ENCODE assay signal across 7 mouse cellular contexts in genomic region chrX:48513166-48513807, GRCm38 (mm10). TPM values are rescaled to one million over a fixed set of nuclear protein-coding genes. Genes with fewer than 3 reads are reported as not detected.
DNase-seq lines count a peak whose midpoint lies in the region; ATAC-seq lines count a peak whose summit lies in the region.

Gene Aifm1 (minus strand): TSS chrX:48513563.

- H3K36me3 ChIP-seq in embryonic facial prominence, embryonic 12.5 days, result no peaks in the 10 kb centered on the region
- H3K36me3 ChIP-seq in limb, embryonic 11.5 days (ENCODE audit: control insufficient read depth, insufficient read depth, low read length), result no peaks in the 10 kb centered on the region
- no peaks in the 10 kb centered on the region for H3K36me3 ChIP-seq in midbrain, embryonic 14.5 days (ENCODE audit: control insufficient read depth, insufficient read depth, low read length)

- DNase-seq in adrenal gland, postnatal 25 days, result peak; percentile 90
- DNase-seq in heart, adult 11 months, result peak; percentile 100
- peak; percentile 89 for DNase-seq in kidney, adult 18-20 months
- peak; percentile 88 for DNase-seq in limb, embryonic 11.5 days (ENCODE audit: low spot score)
- peak; percentile 94 for DNase-seq in midbrain, embryonic 14.5 days
- DNase-seq in spleen, adult 18-20 months, result peak; percentile 81 to 85

- peak within 1 kb of the TSS; percentile 60 for H3K9ac ChIP-seq in embryonic facial prominence, embryonic 12.5 days
- peak within 1 kb of the TSS; percentile 60 for H3K9ac ChIP-seq in limb, embryonic 11.5 days (ENCODE audit: low read length)
- H3K9ac ChIP-seq in midbrain, embryonic 14.5 days (replicated peaks; ENCODE audit: low read length), result peak within 1 kb of the TSS; percentile 44; the same call in 1 of the 2 replicates

- peaks cover 5% of the 10 kb centered on the region; the same call in 1 of the 2 replicates for H3K4me1 ChIP-seq in embryonic facial prominence, embryonic 12.5 days
- no peaks in the 10 kb centered on the region for H3K4me1 ChIP-seq in limb, embryonic 11.5 days (ENCODE audit: control insufficient read depth, insufficient read depth, low read length)
- H3K4me1 ChIP-seq in midbrain, embryonic 14.5 days (ENCODE audit: control insufficient read depth, insufficient read depth, low read length), result peaks cover 6% of the 10 kb centered on the region; the same call in 1 of the 2 replicates

- peak; percentile 97 for ATAC-seq in embryonic facial prominence, embryonic 12.5 days (ENCODE audit: insufficient number of reproducible peaks, insufficient read depth, low FRiP score, low TSS enrichment)
- ATAC-seq in limb, embryonic 11.5 days (ENCODE audit: insufficient number of reproducible peaks, low FRiP score, low TSS enrichment, low read depth), result peak; percentile 98
- ATAC-seq in midbrain, embryonic 14.5 days (ENCODE audit: low FRiP score, low TSS enrichment), result peak; percentile 97

- H3K4me2 ChIP-seq in embryonic facial prominence, embryonic 12.5 days (replicated peaks), result peak within 1 kb of the TSS; percentile 53
- H3K4me2 ChIP-seq in limb, embryonic 11.5 days (ENCODE audit: low read depth, severe bottlenecking), result peak within 1 kb of the TSS; percentile 56
- peak within 1 kb of the TSS; percentile 59 for H3K4me2 ChIP-seq in midbrain, embryonic 14.5 days (ENCODE audit: low read length)

- H3K4me3 ChIP-seq in embryonic facial prominence, embryonic 12.5 days, result peak within 1 kb of the TSS; percentile 55
- H3K4me3 ChIP-seq in limb, embryonic 11.5 days (ENCODE audit: low read depth, low read length), result peak within 1 kb of the TSS; percentile 51
- H3K4me3 ChIP-seq in midbrain, embryonic 14.5 days (replicated peaks; ENCODE audit: low read depth, low read length), result peak within 1 kb of the TSS; percentile 48

- no peak within 1 kb of the TSS for H3K27ac ChIP-seq in embryonic facial prominence, embryonic 12.5 days
- no peak within 1 kb of the TSS for H3K27ac ChIP-seq in limb, embryonic 11.5 days (replicated peaks; ENCODE audit: low read depth, low read length)
- 0 out of 2 replicates have a peak within 1 kb of the TSS, but pooled peaks have one; percentile 45 for H3K27ac ChIP-seq in midbrain, embryonic 14.5 days (replicated peaks; ENCODE audit: low read depth, low read length)

- H3K9me3 ChIP-seq in embryonic facial prominence, embryonic 12.5 days, result no peaks in the 10 kb centered on the region
- no peaks in the 10 kb centered on the region for H3K9me3 ChIP-seq in limb, embryonic 11.5 days (ENCODE audit: control insufficient read depth, low read length)
- no peaks in the 10 kb centered on the region for H3K9me3 ChIP-seq in midbrain, embryonic 14.5 days (ENCODE audit: control insufficient read depth, low read length)

- no peaks in the 10 kb centered on the region for H3K27me3 ChIP-seq in embryonic facial prominence, embryonic 12.5 days
- H3K27me3 ChIP-seq in limb, embryonic 11.5 days (ENCODE audit: control insufficient read depth, insufficient read depth, low read length), result no peaks in the 10 kb centered on the region
- H3K27me3 ChIP-seq in midbrain, embryonic 14.5 days (ENCODE audit: control insufficient read depth, insufficient read depth, low read length), result no peaks in the 10 kb centered on the region

- 18% methylated on average over 45 of the region's 45 CpGs for WGBS in embryonic facial prominence, embryonic 12.5 days
- WGBS in limb, embryonic 11.5 days, result 15% methylated on average over 45 of the region's 45 CpGs
- 25% methylated on average over 45 of the region's 45 CpGs for WGBS in midbrain, embryonic 14.5 days

RNA-seq across cellular contexts. Expression of gene Aifm1, which starts in this region (rescaled TPM):
- total RNA-seq in adrenal gland, postnatal 25 days (2021), result 211 and 225 TPM in 2 replicates
- 75.0 and 79.3 TPM in 2 replicates for polyA plus RNA-seq in embryonic facial prominence, embryonic 12.5 days (2016; fragmentation: Nextera tagmentation; extraction: Ambion mirVana)
- polyA plus RNA-seq in limb, embryonic 11.5 days (2014; fragmentation: Nextera tagmentation; extraction: Ambion mirVana), result 85.8 and 94.2 TPM in 2 replicates
- polyA plus RNA-seq in midbrain, embryonic 14.5 days (2014; fragmentation: Nextera tagmentation; extraction: Ambion mirVana), result 28.5 and 38.8 TPM in 2 replicates
